Mouse (Mus musculus) testis, adult 10 weeks (tissue): ENCODE results near the gene Zfp12. TPM values are rescaled to one million over a fixed set of nuclear protein-coding genes. Genes with fewer than 3 reads are reported as not detected.

Experiments used
- polyA plus RNA-seq: library from polyadenylated mRNA; stranded (reverse); fragments of 350-450 nt; fragmentation: Illumina TruSeq; extraction: RNeasy Lipid Tissue Mini Kit (QIAGEN cat#74804); gene quantifications from one replicate; pipeline ENCODE4 v1.2.3, GENCODE M21; 2014; ENCODE audit warnings: low read depth, low replicate concordance

Gene Zfp12
- 5.0 TPM for polyA plus RNA-seq

GRCm38 (mm10) chr5:143235028-143235693 is at the start of gene Zfp12:
TSS of gene Zfp12 (plus strand) at chr5:143235163.

GRCm38 (mm10) chr5:143226790-143227189 is 8.2 kb upstream of the Zfp12 start, which contains the start of gene Spdye4a:
TSS of gene Spdye4a (minus strand) at chr5:143226890.

GRCm38 (mm10) chr5:143269363-143270150 is 34.6 kb downstream of the Zfp12 start, which contains the start of gene Zfp316:
TSS of gene Zfp316 (minus strand) at chr5:143270022.

GRCm38 (mm10) chr5:143293404-143293803 is 58.4 kb downstream of the Zfp12 start, which contains the start of gene Zfp853:
TSS of gene Zfp853 (minus strand) at chr5:143293623.

Other genes with a start within 250 kb of the Zfp12 start
- gene Rnf216, start 122.2 kb upstream of the Zfp12 start, polyA plus RNA-seq = 149 TPM
- 0.07 TPM for gene Olfr718-ps1, start 87.6 kb upstream of the Zfp12 start, polyA plus RNA-seq
- 4.0 TPM for gene Rbak, start 54.4 kb upstream of the Zfp12 start, polyA plus RNA-seq
- gene Spdye4b, start 54.1 kb upstream of the Zfp12 start, polyA plus RNA-seq = 35.2 TPM
- 8.0 TPM for gene Spdye4a, start 8.3 kb upstream of the Zfp12 start, polyA plus RNA-seq
- 0.52 TPM for gene Zfp316, start 34.9 kb downstream of the Zfp12 start, polyA plus RNA-seq
- gene Zfp853, start 58.5 kb downstream of the Zfp12 start, polyA plus RNA-seq = not detected
- 1.7 TPM for gene E130309D02Rik, start 80.2 kb downstream of the Zfp12 start, polyA plus RNA-seq
- 43.3 TPM for gene Zdhhc4, start 94.1 kb downstream of the Zfp12 start, polyA plus RNA-seq
- not detected for gene Grid2ip, start 122.2 kb downstream of the Zfp12 start, polyA plus RNA-seq
- gene Kdelr2, start 168.7 kb downstream of the Zfp12 start, polyA plus RNA-seq = 34.5 TPM
- 0.39 TPM for gene Daglb, start 229.4 kb downstream of the Zfp12 start, polyA plus RNA-seq